Mouse (Mus musculus) lung, embryonic 14.5 days (tissue): ENCODE measurements around the gene Muc13. TPM values are rescaled to one million over a fixed set of nuclear protein-coding genes. Genes with fewer than 3 reads are reported as not detected.

Experiments used
- ATAC-seq: fragments of 200-750 bp; cut with Nextera tagmentation; 2 replicates; pipeline ENCODE4 v1.8.0; 2017; ENCODE audit warnings: mild to moderate bottlenecking, moderate TSS enrichment, moderate library complexity; ENCODE audit not compliant: insufficient read depth
- DNase-seq: peaks from one replicate; pipeline ENCODE4 v3.0.0-alpha.2; 2015
- H3K27ac ChIP-seq: fragments of 300-500 bp; sonication (generic); 2 replicates; pipeline ENCODE4 v1.5.1; 2014; ENCODE audit warnings: low read depth, mild to moderate bottlenecking, moderate library complexity
- H3K27me3 ChIP-seq: fragments of 300-500 bp; sonication (generic); 2 replicates; pipeline ENCODE4 v1.6.1; 2014; ENCODE audit warnings: low read length, control low read depth; ENCODE audit not compliant: insufficient read depth
- H3K36me3 ChIP-seq: fragments of 300-500 bp; sonication (generic); 2 replicates; pipeline ENCODE4 v1.6.1; 2014; ENCODE audit warnings: control low read depth; ENCODE audit not compliant: insufficient read depth
- H3K4me1 ChIP-seq: fragments of 300-500 bp; sonication (generic); 2 replicates; pipeline ENCODE4 v1.6.1; 2014; ENCODE audit warnings: antibody characterized with exemption, control low read depth; ENCODE audit not compliant: insufficient read depth
- H3K4me2 ChIP-seq: fragments of 300-500 bp; sonication (generic); 2 replicates; pipeline ENCODE4 v1.6.1; 2014; ENCODE audit warnings: mild to moderate bottlenecking
- H3K4me3 ChIP-seq: fragments of 300-500 bp; sonication (generic); 2 replicates; pipeline ENCODE4 v1.5.1; 2014; ENCODE audit warnings: low read depth, low read length
- H3K9ac ChIP-seq: fragments of 300-500 bp; sonication (generic); 2 replicates; pipeline ENCODE4 v1.6.1; 2014
- H3K9me3 ChIP-seq: fragments of 300-500 bp; sonication (generic); 2 replicates; pipeline ENCODE4 v1.6.1; 2016; ENCODE audit warnings: low read depth, low read length, control low read depth
- CTCF ChIP-seq: IDR thresholded peaks from 2 replicates; pipeline ENCODE4 v1.5.1; 2016; ENCODE audit warnings: antibody characterized with exemption, low read depth
- WGBS: fragments of 180-500 bp; shearing (Covaris S2); extraction: QIAGEN DNeasy Blood & Tissue Kit; methylation state at CpG from one replicate; pipeline ENCODE4 v1.1.7; 2014; 5-methylcytosine and 5-hydroxymethylcytosine counted together
- polyA plus RNA-seq: library from polyadenylated mRNA; unstranded; fragments of >200 nt; fragmentation: Nextera tagmentation; extraction: Ambion mirVana; gene quantifications from 2 replicates; pipeline ENCODE4 v1.2.1, GENCODE M21; 2014

The Muc13 gene
- not detected in 2 replicates for polyA plus RNA-seq

DNA sequence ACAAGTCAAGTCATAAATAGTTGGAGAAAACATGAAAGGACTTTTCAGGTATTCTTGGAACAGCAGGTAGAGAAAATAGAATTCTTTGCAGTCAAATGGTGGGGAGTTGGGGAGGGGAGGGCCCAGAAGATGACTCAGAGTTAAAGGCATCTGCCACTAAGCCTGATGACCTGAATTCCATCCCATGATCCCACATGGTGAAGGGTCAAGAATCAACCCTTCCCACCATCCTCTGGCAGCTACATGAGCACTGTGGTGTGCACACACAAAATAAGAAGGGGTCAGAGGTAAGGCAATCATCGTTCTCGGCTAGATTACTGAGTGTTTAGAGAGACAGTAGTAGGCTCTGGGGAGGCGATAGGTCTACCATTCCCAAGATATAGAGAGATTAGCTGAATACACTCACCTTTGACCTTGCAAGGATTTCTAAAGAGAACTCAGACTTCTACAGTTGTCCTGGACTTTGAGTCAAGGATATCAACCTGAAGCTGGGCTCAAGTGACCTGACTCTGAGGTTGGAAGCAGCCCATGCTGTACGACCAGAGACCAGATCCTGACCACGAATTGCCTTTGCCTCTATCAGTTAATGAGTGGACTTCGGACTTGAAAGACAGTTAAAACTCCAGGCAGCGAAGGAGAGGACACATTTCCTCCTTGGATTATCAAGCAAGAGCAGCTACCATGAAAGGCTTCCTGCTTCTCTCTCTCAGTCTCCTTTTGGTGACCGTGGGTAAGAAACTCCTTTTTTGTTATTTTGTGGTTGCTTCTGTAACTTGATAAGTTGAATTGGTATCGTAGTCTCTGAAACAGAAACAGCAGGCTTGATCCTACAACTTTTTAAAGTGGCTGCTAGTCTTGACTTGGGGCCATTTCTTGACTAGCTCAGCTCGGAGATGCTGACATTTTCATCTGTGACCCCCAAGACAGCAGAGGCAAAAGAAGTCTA lies at the start of gene Muc13:
TSS of gene Muc13 (plus strand) at position 192 of the 946 bp plus-strand sequence.
- no peak for TF ChIP-seq CTCF
- no peak within 1 kb of the TSS for H3K27ac ChIP-seq
- DNase-seq (no peak), ATAC-seq (no peak)
- no peak within 1 kb of the TSS for H3K4me3 ChIP-seq
- H3K4me2 ChIP-seq, result no peak within 1 kb of the TSS
- 83% methylated on average over 10 of the region's 10 CpGs for WGBS
- H3K9me3 ChIP-seq, result no peaks in the 10 kb centered on the region
- no peaks in the 10 kb centered on the region for H3K4me1 ChIP-seq
- no peak within 1 kb of the TSS for H3K9ac ChIP-seq
- H3K27me3 ChIP-seq, result no peaks in the 10 kb centered on the region
- no peaks in the 10 kb centered on the region for H3K36me3 ChIP-seq

DNA sequence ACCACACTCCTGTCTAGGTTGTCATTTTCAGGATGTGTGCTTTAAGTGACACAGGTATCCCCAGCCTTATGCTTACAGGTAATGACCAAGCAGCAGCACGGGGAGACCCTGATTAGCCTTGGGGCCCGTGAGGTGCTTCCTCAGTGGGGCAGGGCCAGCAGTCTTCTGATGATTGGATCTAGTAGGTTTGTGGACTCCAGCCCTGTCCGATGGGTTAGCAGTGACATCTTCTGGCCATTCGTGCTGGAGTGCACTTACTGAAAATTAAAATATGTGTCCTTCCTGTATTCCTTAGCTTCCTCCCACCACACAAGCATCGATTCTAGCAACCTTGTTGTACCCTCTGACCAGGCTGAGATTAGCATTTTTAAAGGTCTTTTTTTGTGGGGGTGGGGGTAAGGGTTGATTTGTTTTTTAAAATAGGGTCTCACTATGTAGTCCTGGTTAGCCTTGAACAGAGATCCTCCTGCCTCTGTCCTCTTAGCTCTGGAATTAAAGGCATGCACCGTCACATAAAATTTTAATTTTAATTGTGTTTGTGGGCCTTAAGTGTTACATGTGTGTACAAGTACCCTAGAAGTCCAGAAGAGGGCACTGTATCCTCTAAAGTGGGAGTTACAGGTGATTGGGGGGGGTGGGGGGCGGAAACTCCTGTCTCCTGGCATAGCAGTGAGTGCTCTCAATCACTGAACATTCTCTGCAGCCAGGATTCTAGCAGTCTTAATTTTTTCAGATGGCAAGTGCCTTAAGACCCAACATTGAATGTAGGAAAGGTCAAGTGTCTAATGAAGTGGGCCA lies 49.0 kb upstream of the Muc13 start:
- WGBS, result 60% methylated on average over 7 of the region's 7 CpGs
- peaks cover 10% of the 10 kb centered on the region; the same call in 1 of the 2 replicates for H3K36me3 ChIP-seq
- H3K27me3 ChIP-seq, result no peaks in the 10 kb centered on the region
- H3K9me3 ChIP-seq, result no peaks in the 10 kb centered on the region
- H3K4me2 ChIP-seq, result no peak overlapping the region
- TF ChIP-seq CTCF, result peak; percentile 64
- H3K27ac ChIP-seq, result no peak overlapping the region
- ATAC-seq, result no peak
- H3K4me3 ChIP-seq, result no peak overlapping the region
- H3K9ac ChIP-seq, result no peak overlapping the region
- peak; percentile 72 for DNase-seq
- H3K4me1 ChIP-seq, result 0 out of 2 replicates have a peak, but pooled peaks cover 3% of the 10 kb centered on the region

DNA sequence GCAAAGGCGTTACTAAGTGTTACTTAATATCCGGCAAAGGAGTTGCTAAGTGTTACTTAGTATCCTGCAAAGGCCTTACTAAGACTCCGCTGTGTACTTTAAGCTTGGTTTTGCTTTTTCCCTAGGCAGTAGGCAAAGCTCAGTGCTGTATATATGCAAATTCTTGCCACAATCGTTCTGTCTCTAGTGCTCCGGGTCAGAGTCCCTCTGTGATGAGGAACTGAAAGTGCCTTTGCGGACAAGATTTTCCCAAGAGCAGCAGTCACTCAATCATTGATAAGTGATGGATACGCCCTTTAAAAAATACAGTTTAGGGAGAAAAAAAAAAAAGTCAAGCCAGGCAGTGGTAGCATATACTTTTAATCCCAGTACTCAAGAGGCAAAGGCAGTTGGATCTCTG lies 48.4 kb upstream of the Muc13 start:
- Histone ChIP-seq H3K9me3 (no peaks in the 10 kb centered on the region), H3K27me3 (no peaks in the 10 kb centered on the region)
- TF ChIP-seq CTCF, result no peak

DNA sequence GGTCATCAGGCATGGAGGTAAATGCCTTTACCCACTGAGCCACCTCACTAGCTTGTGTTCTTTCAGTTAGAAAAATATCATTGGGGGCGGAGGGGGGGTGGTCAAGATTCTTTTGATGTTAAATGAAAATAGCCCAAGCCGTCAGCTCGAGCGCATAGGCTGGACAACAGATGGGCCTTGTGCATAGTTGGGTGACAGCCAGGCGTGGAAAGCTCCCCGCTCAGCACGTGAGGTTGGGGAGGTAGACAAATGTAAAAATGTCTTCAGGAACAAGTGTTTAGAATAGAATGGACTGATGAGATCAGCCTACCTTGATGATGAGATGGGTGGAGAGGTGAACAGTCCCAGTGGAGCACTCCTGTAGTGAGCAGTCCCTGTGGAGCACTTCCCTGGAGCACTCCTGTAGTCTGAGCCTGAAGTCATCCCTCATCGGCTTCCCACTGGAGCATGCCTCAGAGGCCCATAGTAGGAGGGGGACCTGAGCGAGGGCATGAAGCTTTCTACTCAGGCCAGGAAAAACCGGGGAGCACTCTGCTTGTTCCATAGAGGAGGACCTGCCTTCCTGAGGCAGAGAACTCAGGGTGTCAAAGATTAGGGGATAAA lies 47.7 kb upstream of the Muc13 start:
- H3K36me3 ChIP-seq, result peaks cover 18% of the 10 kb centered on the region; the same call in 1 of the 2 replicates
- no peaks in the 10 kb centered on the region for H3K27me3 ChIP-seq
- no peak overlapping the region for H3K4me2 ChIP-seq
- ATAC-seq, result no peak
- H3K27ac ChIP-seq, result no peak overlapping the region
- H3K4me3 ChIP-seq, result no peak overlapping the region
- no peaks in the 10 kb centered on the region for H3K9me3 ChIP-seq
- no peak for TF ChIP-seq CTCF
- WGBS, result 71% methylated on average over 10 of the region's 10 CpGs
- H3K4me1 ChIP-seq, result 0 out of 2 replicates have a peak, but pooled peaks cover 1% of the 10 kb centered on the region
- DNase-seq, result no peak
- no peak overlapping the region for H3K9ac ChIP-seq

More for the DNA sequence above, 48.4 kb upstream of the Muc13 start:
- 0 out of 2 replicates have a peak, but pooled peaks cover 3% of the 10 kb centered on the region for H3K4me1 ChIP-seq
- H3K27ac ChIP-seq, result no peak overlapping the region
- H3K4me2 ChIP-seq, result no peak overlapping the region
- no peak for ATAC-seq
- 70% methylated on average over 7 of the region's 7 CpGs for WGBS
- no peak overlapping the region for H3K4me3 ChIP-seq
- no peak for DNase-seq
- peaks cover 13% of the 10 kb centered on the region; the same call in 1 of the 2 replicates for H3K36me3 ChIP-seq
- no peak overlapping the region for H3K9ac ChIP-seq

DNA sequence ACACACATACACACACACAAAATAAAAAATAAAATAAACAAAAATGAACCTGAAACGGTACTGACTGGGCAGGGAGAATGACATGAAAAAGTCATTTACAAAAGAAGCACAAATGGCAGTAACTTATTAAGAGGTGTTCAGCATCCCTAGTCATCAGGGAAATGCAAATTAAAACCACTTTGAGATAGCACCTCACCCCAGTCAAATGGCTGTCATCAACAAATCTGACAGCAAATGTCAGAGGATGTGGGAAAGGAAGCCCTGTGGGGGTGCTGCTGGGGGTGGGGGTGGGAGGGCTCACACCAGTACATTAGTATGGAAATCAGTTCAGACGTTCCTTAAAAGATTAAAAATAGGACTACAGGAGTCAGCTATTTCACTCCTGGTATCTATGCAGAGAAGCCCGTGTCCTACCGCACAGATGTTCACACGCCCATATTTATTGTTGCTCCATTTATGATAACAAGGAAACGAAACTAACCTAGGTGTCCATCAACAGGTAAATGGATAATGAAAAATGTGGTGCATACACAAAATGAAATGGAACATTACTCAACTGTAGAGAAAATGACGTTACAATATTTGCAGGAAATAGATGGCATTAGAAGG lies 46.4 kb upstream of the Muc13 start:
- Histone ChIP-seq H3K36me3 (peaks cover 23% of the 10 kb centered on the region; the same call in 1 of the 2 replicates), H3K9ac (no peak overlapping the region), H3K4me3 (no peak overlapping the region), H3K27ac (no peak overlapping the region), H3K4me1 (no peaks in the 10 kb centered on the region), H3K9me3 (no peaks in the 10 kb centered on the region), H3K4me2 (no peak overlapping the region), H3K27me3 (no peaks in the 10 kb centered on the region)
- ATAC-seq (no peak), DNase-seq (no peak)
- TF ChIP-seq CTCF, result no peak
- WGBS, result 56% methylated on average over 7 of the region's 7 CpGs

DNA sequence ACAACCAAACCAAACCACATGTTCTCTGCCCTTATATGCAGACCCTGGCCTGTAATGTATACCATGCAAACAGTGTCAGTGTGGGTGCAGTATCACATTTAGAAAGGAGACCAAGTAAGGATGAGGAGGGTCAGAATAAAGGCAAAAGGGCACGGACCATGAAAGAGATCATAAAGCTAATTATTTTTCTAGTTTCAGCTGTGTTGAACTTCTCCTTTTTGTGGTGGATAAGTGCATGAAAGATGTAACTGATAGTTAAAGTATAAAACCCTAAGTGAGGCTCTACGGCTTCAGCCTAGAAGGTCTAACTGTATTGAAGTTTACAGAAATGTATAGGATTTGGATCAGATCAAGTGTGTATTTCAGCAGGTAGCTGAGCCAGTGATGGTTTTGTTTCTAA lies 45.8 kb upstream of the Muc13 start:
- WGBS, result 88% methylated on average over 2 of the region's 2 CpGs
- Histone ChIP-seq H3K27me3 (no peaks in the 10 kb centered on the region), H3K27ac (no peak overlapping the region), H3K36me3 (peaks cover 23% of the 10 kb centered on the region), H3K9ac (no peak overlapping the region), H3K4me2 (no peak overlapping the region), H3K4me3 (no peak overlapping the region), H3K4me1 (no peaks in the 10 kb centered on the region), H3K9me3 (no peaks in the 10 kb centered on the region)
- DNase-seq (no peak), ATAC-seq (no peak)
- TF ChIP-seq CTCF, result no peak
